Mouse (Mus musculus) common myeloid progenitor, adult 5-6 weeks (primary cell): ENCODE measurements around the gene Fbxl17. TPM values are rescaled to one million over a fixed set of nuclear protein-coding genes. Genes with fewer than 3 reads are reported as not detected.

Source experiments
- ATAC-seq: replicated peaks from 2 replicates; pipeline ENCODE4 v1.8.0; 2016; ENCODE audit warnings: low read depth, mild to moderate bottlenecking, moderate TSS enrichment, inconsistent platforms; ENCODE audit not compliant: poor library complexity, severe bottlenecking
- total RNA-seq: library from RNA; stranded (forward); fragments of 200-1000, 187-1606 nt; gene quantifications from 2 replicates; pipeline ENCODE4 v1.2.3, GENCODE M21; 2017

Gene Fbxl17
- total RNA-seq: 7.7 and 11.5 TPM in 2 replicates

DNA sequence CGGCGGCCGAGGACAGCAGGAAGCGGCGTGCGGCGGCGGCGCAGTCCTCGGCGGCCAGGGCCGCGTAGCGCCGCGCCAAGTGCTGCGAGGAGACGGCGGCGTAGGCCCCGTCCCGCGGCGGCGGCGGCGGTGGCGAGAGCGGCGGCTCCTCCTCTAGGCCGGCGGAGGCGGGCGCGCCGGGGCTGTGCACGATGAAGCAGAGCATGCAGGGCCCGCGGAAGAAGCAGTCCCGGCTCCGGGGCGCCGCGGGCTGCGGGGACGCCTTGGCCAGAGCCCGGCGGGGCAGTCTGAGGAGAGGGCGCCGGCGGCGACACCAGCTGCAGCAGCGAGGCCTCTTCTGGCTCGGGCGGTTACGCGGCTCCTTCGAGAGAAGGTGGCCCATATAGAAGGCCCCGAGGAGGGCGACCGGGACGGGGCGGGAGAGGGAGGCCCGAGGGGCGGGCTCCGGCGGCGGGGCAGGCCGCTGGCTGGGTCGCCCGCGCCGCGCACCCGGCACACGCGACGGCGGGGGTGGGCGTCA, at the start of gene Fbxl17:
Gene Fbxl17, minus strand, starts transcription at position 382 of the 520 bp plus-strand sequence.
- ATAC-seq: no peak; the same call in 1 of the 2 replicates

DNA sequence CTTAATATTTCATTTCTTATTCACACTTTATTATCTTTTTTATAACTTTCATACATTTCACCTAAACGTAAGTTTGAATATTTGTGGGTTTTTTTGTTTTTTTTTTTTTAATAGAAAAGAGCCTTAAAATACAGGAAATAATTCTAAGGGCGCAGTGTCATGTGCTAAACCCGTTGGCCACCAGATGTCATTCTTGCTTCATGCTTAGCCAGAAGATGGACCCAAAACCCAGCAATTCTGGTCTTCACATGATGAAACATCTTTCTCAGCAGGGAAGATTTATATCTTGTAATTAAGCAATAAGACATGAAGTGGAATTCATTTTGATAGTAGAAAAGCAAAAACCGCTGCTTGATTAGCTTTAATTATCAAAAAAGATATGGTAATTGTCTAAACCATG, 47.6 kb upstream of the Fbxl17 start:
- ATAC-seq: no peak

DNA sequence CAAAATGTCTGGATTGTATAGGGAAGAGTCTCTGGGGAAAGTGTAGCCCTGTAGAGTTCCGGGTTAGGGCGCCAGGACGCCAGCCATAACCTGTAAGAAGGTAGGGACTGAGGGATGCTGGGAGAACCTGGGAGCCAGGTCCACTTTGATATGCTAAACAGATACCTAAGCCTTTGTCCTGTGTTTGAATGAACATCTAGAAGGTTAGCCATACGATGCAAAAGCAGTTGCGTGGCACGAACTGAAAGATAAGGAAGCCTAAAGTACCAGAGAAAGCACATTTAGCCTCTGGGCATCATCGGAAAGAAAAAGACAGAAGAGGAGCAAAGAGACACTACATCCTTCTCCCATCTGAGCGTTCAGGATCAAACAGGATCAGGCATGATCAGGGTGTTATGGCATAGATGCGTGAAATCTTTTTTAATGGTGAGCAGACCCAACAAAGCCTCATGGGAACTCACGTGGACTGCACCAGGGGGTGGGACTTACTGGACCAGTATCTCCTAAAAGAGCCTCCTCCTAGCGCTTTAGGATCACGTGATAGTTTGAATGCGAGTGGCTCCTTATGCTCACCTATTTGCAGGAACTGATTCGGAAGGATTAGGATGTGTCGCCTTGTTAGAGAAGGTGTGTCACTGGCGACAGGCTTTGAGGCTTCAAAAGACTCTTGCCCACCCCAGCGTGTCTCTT, 34.9 kb upstream of the Fbxl17 start:
- ATAC-seq: no peak

DNA sequence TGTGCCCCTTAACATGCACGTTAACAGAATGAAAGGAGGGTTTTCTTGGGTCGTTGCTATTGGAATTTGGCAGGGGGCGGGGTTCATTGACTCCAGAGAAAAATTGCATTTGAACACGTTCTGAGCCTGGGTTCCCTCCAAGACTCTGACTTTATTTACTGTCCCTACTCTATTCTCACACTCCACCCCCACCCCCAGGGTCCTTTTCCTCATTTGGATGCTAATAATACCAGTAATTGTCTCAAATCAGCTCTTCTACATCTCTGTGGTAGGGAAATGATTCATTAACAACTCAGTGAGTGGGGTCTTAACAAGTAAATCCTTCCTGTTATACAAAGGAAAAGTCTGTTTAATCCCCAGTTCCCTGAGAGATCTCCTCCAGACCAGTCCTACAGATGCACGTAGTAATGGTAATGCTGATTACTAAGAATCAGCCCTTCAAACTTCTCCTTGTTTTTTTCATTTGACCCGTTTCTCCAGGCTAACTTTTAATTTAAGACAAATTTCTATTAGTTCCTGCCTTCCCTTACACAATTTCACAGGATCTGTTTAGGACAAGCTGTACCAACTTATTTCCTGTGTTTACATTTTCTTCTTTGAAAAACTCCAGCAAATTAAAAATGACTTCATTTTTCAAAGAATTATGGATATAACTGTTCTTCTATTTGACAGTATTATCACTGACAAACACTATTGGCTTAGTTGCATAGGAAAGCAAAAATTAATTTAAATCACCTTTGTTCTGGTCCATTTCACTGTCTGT, 33.4 kb upstream of the Fbxl17 start:
- no peak for ATAC-seq

DNA sequence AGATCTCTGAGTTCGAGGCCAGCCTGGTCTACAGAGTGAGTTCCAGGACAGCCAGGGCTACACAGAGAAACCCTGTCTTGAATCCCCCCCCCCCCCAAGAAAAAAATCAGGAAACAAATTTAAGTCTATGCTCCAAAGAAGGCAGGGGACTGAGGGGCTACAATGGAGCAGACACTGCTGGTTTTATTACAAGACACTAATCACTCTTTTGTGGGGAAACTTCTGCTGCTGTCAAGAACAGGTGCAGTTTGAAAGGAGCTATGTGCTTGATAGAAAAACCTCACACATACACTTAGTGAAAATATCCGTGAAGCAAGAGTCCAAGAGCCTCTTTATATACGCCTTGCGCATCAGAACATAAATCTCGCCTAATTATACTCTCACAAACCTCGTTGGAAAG, 29.7 kb upstream of the Fbxl17 start:
- no peak for ATAC-seq

DNA sequence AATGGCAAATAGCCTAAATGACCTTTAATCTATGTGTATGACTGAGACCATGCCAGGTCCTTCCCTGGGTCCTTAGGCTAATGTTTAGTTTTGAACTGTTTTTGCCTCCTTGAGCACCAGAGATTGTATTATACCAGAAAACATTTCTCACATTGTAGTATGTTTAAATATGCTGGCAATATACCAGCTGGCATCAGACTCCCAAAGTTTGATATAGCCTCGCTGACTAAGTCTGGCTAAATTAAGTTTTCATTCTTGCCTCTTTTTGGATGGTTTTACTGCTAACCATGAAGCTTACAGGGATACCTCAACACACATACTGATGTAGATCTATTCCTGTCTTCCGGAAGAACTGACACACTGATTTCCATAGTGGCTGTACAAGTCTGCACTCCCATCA, 20.9 kb upstream of the Fbxl17 start:
- no peak for ATAC-seq

DNA sequence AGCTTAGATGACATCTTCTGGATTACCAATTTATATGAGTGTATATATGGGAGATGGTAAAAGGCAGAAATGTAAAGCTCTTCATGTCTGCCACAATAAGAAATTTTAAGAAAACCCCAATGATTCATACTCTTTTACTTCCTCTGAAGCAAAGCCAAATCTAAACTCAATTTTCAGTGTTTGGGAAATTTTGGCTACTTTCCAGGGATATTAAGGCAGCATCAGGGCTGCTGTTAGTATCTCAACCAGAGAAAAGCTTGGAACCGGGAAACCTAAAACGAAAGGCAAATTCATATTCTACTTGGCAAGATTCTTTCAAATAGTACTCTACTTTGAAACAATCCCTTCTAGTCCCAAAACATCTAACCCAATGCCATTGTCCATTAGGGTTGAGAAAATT, 10.6 kb upstream of the Fbxl17 start:
- no peak for ATAC-seq

DNA sequence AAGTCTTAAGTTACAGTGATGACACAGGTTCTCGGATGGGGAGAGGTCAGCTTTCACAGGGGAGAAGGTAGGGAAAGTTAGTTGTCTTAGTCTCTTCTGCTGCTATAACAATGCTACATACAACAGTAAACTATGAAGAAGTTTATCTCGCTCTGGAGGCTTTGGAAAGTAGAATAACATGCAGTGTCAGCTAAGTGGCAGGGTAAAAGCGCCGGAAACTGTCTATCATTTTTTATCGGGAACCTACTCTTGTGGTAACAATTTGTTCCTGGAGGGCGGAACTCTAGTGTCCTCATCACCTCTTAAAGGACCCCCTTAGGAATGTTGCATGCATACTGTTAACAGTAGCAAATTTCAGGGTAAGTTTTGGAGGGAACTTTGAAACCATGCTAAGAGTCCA, 1.3 kb upstream of the Fbxl17 start:
- no peak for ATAC-seq

DNA sequence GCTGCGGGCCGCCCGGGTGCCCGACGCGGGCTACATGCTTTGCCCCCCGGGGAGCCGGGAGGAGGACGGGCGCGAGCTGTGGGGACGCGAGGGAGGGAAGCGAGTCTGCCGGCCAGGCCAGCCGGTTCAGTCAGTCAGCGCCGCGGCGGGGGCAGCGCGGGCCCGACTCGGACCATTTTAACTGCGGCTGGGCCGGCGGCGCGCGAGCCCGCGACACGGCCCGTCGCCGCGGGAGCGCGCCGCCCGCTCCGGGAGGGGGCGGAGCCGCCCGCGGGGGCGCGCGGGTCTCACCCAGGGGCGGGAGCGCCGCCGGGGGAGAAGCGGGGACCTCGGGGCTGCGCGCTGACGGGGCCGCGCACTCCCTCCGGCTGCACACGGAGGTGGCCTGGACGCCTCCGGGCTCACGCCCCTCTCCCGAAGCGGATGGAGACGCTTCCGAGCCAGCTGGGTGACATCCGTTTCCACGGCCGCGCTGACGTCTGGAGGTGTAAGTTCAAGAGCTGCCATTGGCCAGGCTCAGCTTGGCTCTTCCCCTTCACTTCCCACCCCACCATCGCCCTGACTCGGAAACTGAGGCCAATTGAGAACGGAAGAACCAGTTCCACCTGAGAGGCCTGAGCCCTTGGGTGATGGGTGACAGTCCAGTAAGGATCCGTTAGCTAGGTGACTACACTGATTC, 478 bp upstream of the Fbxl17 start:
- ATAC-seq: peak; percentile 81

DNA sequence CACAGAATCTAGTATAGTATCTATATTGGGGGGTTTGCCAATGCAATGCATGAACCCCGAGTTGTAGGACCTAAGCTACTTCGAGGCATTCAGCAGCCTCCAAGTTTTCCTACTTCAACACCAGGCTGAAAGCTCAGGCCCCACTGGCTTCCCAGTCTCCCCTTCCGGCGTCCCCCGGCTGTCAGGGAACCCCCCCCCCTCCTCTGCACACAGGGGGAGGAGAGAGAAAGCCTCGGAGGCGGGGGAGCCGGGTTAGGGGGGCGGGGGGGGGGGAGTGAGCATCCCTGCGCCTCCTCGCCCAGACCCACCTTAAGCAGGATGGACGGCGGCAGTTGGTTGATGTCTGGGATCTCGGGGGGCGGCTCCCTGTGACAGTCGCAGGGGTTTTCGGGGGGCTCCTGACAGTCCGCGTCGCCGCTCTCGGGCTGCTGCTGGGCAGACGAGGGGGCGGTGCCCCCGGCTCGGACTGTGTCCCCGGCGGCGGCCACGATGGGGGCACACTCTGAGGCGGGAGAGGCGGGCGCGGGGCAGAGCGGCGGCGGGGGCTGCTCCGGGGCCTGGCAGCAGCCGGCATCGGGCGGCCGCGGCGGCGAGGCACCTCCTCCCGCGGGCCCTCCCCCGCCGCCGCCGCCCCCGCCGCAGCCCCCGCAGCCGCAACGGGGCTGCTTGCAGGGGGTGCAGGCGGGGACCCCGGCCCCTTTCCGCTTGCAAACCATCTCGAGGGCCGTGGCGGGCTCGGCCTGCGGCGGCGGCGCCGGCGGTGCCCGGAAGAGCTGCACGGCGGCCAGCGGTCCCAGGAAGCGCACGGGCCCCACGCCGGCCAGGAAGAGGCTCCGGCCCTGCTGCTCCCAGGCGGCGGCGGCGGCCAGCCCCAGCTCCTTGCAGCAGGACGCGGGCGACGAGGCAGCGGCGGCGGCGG, 841 bp downstream of the Fbxl17 start:
- ATAC-seq: peak; percentile 7; the same call in 1 of the 2 replicates

DNA sequence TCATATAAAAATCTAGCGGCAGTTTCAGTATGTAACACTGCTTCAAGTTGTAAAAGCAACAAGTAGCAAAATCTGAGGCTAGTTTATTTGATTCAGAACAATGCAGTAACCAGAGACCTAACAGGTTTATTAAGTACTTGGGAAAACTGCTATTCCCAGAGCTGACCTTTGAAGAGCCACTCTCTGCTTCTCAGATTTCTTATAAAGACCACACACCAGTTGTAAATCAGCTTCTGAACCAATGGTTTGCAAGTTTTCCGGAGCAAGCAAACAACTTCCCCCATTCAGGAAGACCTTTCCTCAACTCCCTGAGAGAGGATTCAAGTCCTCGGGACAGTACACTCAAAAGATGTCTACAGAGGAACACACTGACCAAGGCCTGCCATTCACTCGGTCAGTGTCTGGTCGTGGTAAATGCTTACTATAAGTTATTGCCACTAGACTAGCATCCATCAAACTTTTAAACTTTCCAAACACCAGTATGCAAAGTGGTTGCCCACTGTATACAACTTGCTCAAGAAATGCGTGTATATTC, 1.6 kb downstream of the Fbxl17 start:
- ATAC-seq: no peak

DNA sequence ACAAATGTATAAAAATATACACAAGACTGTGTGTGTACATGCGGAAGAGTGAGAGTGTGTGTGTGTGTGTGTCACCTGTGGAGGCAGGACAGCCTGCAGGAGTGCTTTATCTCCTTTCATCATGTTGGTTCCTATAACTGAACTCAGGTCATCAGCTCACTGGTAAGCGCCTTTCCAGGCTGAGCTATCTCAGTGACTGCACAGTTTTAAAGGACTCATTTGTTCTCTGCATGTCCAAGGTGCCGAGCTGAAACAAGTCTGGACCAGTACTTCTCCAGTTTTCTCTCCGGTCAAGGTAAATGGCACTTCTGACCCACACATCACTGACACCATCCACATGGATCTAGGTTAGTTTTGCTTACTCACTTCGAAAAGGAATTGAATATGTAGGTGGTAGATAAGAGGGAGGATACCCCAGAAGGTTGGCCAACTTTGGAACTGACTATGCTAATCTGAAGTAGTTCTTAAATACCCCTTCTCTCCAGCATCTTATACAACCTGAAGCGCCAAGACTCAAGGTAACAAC, 2.5 kb downstream of the Fbxl17 start:
- no peak for ATAC-seq

DNA sequence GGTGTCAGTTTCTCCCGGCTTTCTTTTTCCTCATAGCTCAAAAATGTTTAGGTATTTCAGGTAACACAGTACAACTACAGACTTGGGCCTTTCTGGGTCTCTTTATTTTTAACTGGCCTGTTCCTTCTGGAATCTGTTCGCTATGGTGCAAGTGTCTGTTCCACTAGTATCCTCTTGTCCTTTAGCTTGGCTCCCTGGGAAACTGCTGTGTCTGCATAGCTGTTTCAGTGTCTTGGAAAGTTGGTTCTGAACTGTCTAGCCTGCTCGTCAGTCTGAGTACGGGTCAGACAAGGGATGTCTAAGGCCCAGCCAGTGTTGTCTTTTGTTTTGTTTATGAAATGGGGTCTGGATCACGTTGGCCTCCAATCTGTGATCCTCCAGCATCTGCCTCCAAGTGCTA, 3.7 kb downstream of the Fbxl17 start:
- ATAC-seq: no peak

DNA sequence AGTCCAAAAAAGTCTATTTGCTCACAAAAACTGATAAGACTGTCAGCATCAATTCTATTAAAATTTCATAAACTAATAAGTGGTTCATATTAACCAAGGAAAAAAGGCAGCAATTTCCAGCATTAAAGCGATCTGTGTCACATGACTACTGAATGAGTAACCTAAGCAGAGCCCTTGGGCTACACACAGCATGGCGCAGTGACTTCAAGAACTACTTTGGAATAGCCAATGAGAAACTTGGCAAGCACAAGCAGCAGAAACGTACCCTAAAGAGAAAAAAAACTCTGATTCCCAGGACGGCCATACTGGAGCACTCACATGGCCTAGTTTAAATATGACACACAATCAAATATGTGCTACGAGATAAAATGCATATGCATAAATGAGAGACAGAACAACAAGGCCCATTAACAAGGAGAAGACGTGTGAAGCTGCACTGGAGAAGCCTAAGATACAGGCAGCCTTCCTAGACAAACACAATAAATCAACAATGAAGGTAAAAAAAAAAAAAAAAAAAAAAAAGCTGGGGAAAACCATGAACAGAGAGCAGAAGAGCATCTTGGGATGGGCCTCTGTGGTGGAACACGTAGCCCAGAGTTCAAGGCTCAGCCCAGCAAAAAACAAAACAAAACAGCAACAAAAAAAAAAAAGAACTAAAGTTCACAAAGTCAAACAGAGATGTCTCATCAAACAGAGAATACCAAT, 5.8 kb downstream of the Fbxl17 start:
- no peak for ATAC-seq

DNA sequence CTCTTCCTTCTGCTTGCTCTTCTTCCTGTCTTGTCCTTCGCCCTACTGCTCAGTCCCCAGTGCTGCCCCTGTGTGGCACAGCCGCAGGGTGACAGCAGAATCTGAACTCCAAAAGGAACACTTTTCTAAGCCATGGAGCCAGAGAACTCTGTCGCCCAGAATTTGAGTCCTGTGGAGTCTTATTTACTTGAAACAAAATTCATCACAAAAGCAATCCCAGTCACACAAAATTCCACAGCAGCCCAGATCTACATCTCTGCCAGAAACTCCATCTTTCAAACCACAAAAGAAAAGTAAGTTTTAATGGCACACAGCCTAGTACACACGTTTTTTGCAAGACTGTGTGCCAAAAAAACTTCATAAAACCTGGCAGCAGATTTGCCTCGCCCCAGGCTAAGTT, 6.5 kb downstream of the Fbxl17 start:
- peak; percentile 83 for ATAC-seq

DNA sequence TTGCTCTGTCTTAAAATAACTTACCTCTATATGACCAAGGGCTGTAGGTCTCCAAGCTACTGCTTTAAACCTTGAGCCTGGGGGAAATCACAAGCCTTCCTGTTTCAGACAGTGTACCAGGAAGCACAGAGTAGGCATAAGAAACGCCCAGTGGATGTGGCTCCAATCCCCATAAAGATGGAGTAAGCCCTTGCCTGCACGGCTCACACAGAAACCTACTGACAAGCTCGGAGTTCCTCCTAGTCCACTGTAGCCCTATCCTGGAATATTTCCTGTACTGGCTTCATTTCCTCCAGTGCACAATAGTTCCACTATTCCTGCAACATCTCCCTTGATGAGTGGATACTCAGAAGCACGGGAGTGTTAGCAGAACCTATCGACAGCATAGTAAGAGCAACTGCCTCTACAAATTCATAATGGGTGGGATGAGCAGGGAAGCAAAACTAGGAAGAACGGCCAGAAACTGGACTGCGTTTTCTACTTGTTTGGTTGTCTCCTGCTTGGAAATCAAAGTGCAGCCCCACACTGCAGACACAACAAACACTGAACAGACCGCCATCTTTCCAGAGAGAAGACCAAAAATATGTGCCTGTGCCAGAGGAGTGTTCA, 7.0 kb downstream of the Fbxl17 start:
- peak; percentile 42 for ATAC-seq

DNA sequence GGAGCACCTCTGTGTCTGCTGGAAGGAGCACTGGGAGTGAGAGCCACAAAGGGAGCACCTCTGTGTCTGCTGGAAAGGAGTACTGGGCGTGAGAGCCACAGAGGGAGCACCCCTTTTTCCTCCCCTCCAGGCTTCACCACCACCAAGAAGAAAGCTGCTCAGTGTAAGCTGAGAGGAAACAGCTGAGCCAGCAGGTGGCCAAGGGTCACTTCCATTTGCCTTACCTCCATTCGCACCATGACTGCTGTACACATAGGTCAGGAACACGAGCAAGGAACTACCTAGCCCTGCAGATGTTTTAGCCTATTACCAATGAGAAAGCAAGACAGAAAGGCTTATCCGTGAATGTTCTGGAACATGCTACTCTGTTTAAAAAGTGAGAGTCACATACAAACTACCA, 10.3 kb downstream of the Fbxl17 start:
- ATAC-seq: no peak

DNA sequence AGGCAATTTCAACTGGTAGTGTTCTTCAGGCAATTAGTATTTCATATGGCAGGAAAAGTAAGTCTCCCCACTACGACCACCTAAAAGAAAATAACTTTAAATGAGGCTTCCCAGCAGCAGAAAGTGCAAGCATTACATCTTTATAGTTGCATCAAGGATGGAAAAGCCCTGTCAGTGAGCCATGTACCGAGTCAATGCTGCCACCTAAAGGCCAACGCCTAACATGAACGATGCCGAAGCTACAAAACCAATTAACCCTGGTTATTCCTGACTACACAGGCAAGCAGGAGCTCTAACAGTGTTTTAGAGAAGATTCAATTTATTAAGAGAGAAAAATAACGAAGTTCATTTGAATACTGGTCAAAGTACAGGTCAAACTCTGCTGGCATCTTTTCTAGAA, 32.0 kb downstream of the Fbxl17 start:
- peak; percentile 99 for ATAC-seq
